10 mouse cellular contexts compared by ENCODE assay signal in genomic region chr2:33582457-33583060, GRCm38 (mm10). TPM values are rescaled to one million over a fixed set of nuclear protein-coding genes. Genes with fewer than 3 reads are reported as not detected.
DNase-seq lines count a peak whose midpoint lies in the region; ATAC-seq and TF ChIP-seq lines count a peak whose summit lies in the region.
"Had no signal": no experiment of that assay in that cellular context is flagged by ENCODE, and none has a peak within 500 bp of the region (broad histone marks: within the 10 kb centered on the region; RNA-seq: fewer than 3 reads in every experiment).

No protein-coding gene starts in this region.

- no peaks in the 10 kb centered on the region for H3K36me3 ChIP-seq in lung, embryonic 16.5 days (ENCODE audit: control insufficient read depth, insufficient read depth, low read length)
- H3K36me3 ChIP-seq in hindbrain, embryonic 13.5 days: no peaks in the 10 kb centered on the region
- no peaks in the 10 kb centered on the region for H3K36me3 ChIP-seq in limb, embryonic 13.5 days
- H3K36me3 ChIP-seq in neural tube, embryonic 14.5 days (ENCODE audit: control insufficient read depth, insufficient read depth, low read length): no peaks in the 10 kb centered on the region

- no peak for DNase-seq in lung, adult 2 months
- no peak for DNase-seq in gastrocnemius, adult 8-10 months (ENCODE audit: low spot score in 2 of 2)
- DNase-seq in layer of hippocampus, postnatal 36 days: no peak
- DNase-seq: lung, postnatal 14 days had no signal

- no peak overlapping the region for H3K9ac ChIP-seq in lung, embryonic 16.5 days (ENCODE audit: low read length)
- H3K9ac ChIP-seq in hindbrain, embryonic 13.5 days: 0 out of 2 replicates have a peak overlapping the region, but pooled peaks have one; percentile 3
- H3K9ac ChIP-seq in limb, embryonic 13.5 days: no peak overlapping the region
- H3K9ac ChIP-seq in neural tube, embryonic 14.5 days (replicated peaks; ENCODE audit: low read depth, low read length): 0 out of 2 replicates have a peak overlapping the region, but pooled peaks have one; percentile 2

- no peak for TF ChIP-seq POLR2A in lung, adult 2 months (IDR thresholded peaks at IDR 0.05; ENCODE audit: borderline replicate concordance, extremely low read depth, low read depth, low read length)

- peaks cover 28% of the 10 kb centered on the region for H3K4me1 ChIP-seq in lung, embryonic 16.5 days (replicated peaks; ENCODE audit: control insufficient read depth, insufficient read depth, low read length)
- H3K4me1 ChIP-seq in lung, adult 2 months (ENCODE audit: control insufficient read depth, insufficient read depth, low read length): no peaks in the 10 kb centered on the region
- H3K4me1 ChIP-seq in hindbrain, embryonic 13.5 days (replicated peaks): peaks cover 68% of the 10 kb centered on the region
- peaks cover 80% of the 10 kb centered on the region for H3K4me1 ChIP-seq in limb, embryonic 13.5 days
- H3K4me1 ChIP-seq in neural tube, embryonic 14.5 days (ENCODE audit: control insufficient read depth, insufficient read depth, low read length): peaks cover 52% of the 10 kb centered on the region

- no peak overlapping the region for H3K4me2 ChIP-seq in lung, embryonic 16.5 days (ENCODE audit: low read depth, low read length)
- no peak overlapping the region for H3K4me2 ChIP-seq in hindbrain, embryonic 13.5 days
- H3K4me2 ChIP-seq in limb, embryonic 13.5 days (replicated peaks): peak overlapping the region; percentile 59; the same call in 1 of the 2 replicates
- 0 out of 2 replicates have a peak overlapping the region, but pooled peaks have one; percentile 5 for H3K4me2 ChIP-seq in neural tube, embryonic 14.5 days (ENCODE audit: low read depth, low read length)

- 0 out of 2 replicates have a peak, but pooled peaks have one; percentile 14 for ATAC-seq in lung, embryonic 16.5 days (ENCODE audit: low read depth)
- no peak for ATAC-seq in hindbrain, embryonic 13.5 days (ENCODE audit: low FRiP score)
- ATAC-seq in limb, embryonic 13.5 days (ENCODE audit: low FRiP score, low read depth): no peak
- no peak for ATAC-seq in neural tube, embryonic 14.5 days (ENCODE audit: low read depth)
- ATAC-seq in monocyte, adult 5-6 weeks (replicated peaks; ENCODE audit: insufficient number of reproducible peaks, low FRiP score, low TSS enrichment, poor library complexity, severe bottlenecking): no peak

- no peak overlapping the region for H3K4me3 ChIP-seq in lung, embryonic 16.5 days (ENCODE audit: low read length)
- no peak overlapping the region for H3K4me3 ChIP-seq in lung, adult 2 months (replicated peaks; ENCODE audit: extremely low read depth, low read depth, low read length)
- no peak overlapping the region for H3K4me3 ChIP-seq in hindbrain, embryonic 13.5 days
- H3K4me3 ChIP-seq in limb, embryonic 13.5 days: no peak overlapping the region
- no peak overlapping the region for H3K4me3 ChIP-seq in neural tube, embryonic 14.5 days (ENCODE audit: low read depth, low read length)

- H3K9me3 ChIP-seq in lung, embryonic 16.5 days (ENCODE audit: control insufficient read depth, low read length): no peaks in the 10 kb centered on the region
- no peaks in the 10 kb centered on the region for H3K9me3 ChIP-seq in hindbrain, embryonic 13.5 days
- no peaks in the 10 kb centered on the region for H3K9me3 ChIP-seq in limb, embryonic 13.5 days
- H3K9me3 ChIP-seq in neural tube, embryonic 14.5 days (ENCODE audit: control insufficient read depth, low read length): no peaks in the 10 kb centered on the region

- WGBS in lung, embryonic 16.5 days: 4% methylated on average over 5 of the region's 5 CpGs
- WGBS in lung, adult 2 months: 19% methylated on average over 5 of the region's 5 CpGs
- WGBS in hindbrain, embryonic 13.5 days: 3% methylated on average over 4 of the region's 5 CpGs
- WGBS in limb, embryonic 13.5 days: 7% methylated on average over 4 of the region's 5 CpGs
- WGBS in neural tube, embryonic 14.5 days: 11% methylated on average over 4 of the region's 5 CpGs

- no peak overlapping the region for H3K27ac ChIP-seq in lung, embryonic 16.5 days (ENCODE audit: low read length)
- H3K27ac ChIP-seq in hindbrain, embryonic 13.5 days: peak overlapping the region; percentile 89
- no peak overlapping the region for H3K27ac ChIP-seq in limb, embryonic 13.5 days
- peak overlapping the region; percentile 87; the same call in 1 of the 2 replicates for H3K27ac ChIP-seq in neural tube, embryonic 14.5 days (ENCODE audit: low read depth, low read length)

- H3K27me3 ChIP-seq in lung, embryonic 16.5 days (ENCODE audit: control insufficient read depth, insufficient read depth, low read depth, low read length): peaks cover 50% of the 10 kb centered on the region
- peaks cover 97% of the 10 kb centered on the region for H3K27me3 ChIP-seq in hindbrain, embryonic 13.5 days
- peaks cover 54% of the 10 kb centered on the region for H3K27me3 ChIP-seq in limb, embryonic 13.5 days
- H3K27me3 ChIP-seq in neural tube, embryonic 14.5 days (ENCODE audit: control insufficient read depth, insufficient read depth, low read length): peaks cover 10% of the 10 kb centered on the region

- TF ChIP-seq CTCF in lung, adult 2 months (IDR thresholded peaks at IDR 0.05; ENCODE audit: insufficient read depth, low read length): no peak

RNA-seq across cellular contexts. Expression of gene Lmx1b, which starts 57.8 kb away (rescaled TPM):
- 0.05 TPM in 1 of 2 replicates, not detected in the other for polyA plus RNA-seq in lung, embryonic 16.5 days (2015; fragmentation: Nextera tagmentation; extraction: Ambion mirVana)
- 0.16 and 0.31 TPM in 2 replicates for polyA plus RNA-seq in lung, adult 2 months (2012; rRNA removed)
- polyA plus RNA-seq in hindbrain, embryonic 13.5 days (2015; fragmentation: Nextera tagmentation; extraction: Ambion mirVana): 6.3 and 6.7 TPM in 2 replicates
- 7.3 and 7.7 TPM in 2 replicates for polyA plus RNA-seq in limb, embryonic 13.5 days (2015; fragmentation: Nextera tagmentation; extraction: Ambion mirVana)
- polyA plus RNA-seq in neural tube, embryonic 14.5 days (2014; fragmentation: Nextera tagmentation; extraction: Ambion mirVana): 13.1 and 16.3 TPM in 2 replicates
- total RNA-seq in monocyte, adult 5-6 weeks (2017): not detected in 3 replicates
- total RNA-seq in gastrocnemius, adult 8-10 months (2022): under 1 TPM in 3 of 4 experiments, not detected in 1; 0.07 to 0.24 (median 0.19) TPM
- under 1 TPM; 0.07 to 0.18 TPM for total RNA-seq in layer of hippocampus, postnatal 36 days (2021)
- polyA plus RNA-seq: intestine, embryonic 14.5 days had no signal

Comparison
In these comparisons a context has a peak if more than half of its experiments do, and no peak if none do; other contexts are left out.
1. H3K27ac ChIP-seq: peak in hindbrain, embryonic 13.5 days (single experiment) and neural tube, embryonic 14.5 days (single experiment); none in lung, embryonic 16.5 days (single experiment) and limb, embryonic 13.5 days (single experiment).
2. H3K4me2 ChIP-seq: peak in limb, embryonic 13.5 days (single experiment) and neural tube, embryonic 14.5 days (single experiment); none in lung, embryonic 16.5 days (single experiment) and hindbrain, embryonic 13.5 days (single experiment).
3. H3K9ac ChIP-seq: peak in hindbrain, embryonic 13.5 days (single experiment) and neural tube, embryonic 14.5 days (single experiment); none in lung, embryonic 16.5 days (single experiment) and limb, embryonic 13.5 days (single experiment).